Mouse (Mus musculus) embryonic facial prominence, embryonic 13.5 days (tissue): Measurements from ENCODE around the gene Smdt1. TPM values are rescaled to one million over a fixed set of nuclear protein-coding genes. Genes with fewer than 3 reads are reported as not detected.

Experiments used
- ATAC-seq: fragments of 200-750 bp; cut with Nextera tagmentation; 2 replicates; pipeline ENCODE4 v1.8.0; 2017; ENCODE audit warnings: low read depth; ENCODE audit not compliant: insufficient number of reproducible peaks, insufficient read depth, low FRiP score, low TSS enrichment
- H3K27ac ChIP-seq: fragments of 300-500 bp; sonication (generic); 2 replicates; pipeline ENCODE4 v1.5.1; 2015; ENCODE audit warnings: moderate library complexity, mild to moderate bottlenecking, inconsistent platforms
- H3K27me3 ChIP-seq: fragments of 300-500 bp; sonication (generic); 2 replicates; pipeline ENCODE4 v1.6.1; 2015; ENCODE audit warnings: mild to moderate bottlenecking, inconsistent platforms
- H3K36me3 ChIP-seq: fragments of 300-500 bp; sonication (generic); 2 replicates; pipeline ENCODE4 v1.6.1; 2015; ENCODE audit warnings: mild to moderate bottlenecking, inconsistent platforms
- H3K4me1 ChIP-seq: fragments of 300-500 bp; sonication (generic); 2 replicates; pipeline ENCODE4 v1.6.1; 2015; ENCODE audit warnings: inconsistent platforms
- H3K4me2 ChIP-seq: fragments of 300-500 bp; sonication (generic); 2 replicates; pipeline ENCODE4 v1.6.1; 2015; ENCODE audit warnings: moderate library complexity, mild to moderate bottlenecking, inconsistent platforms
- H3K4me3 ChIP-seq: fragments of 300-500 bp; sonication (generic); 2 replicates; pipeline ENCODE4 v1.5.1; 2015; ENCODE audit warnings: mild to moderate bottlenecking, inconsistent platforms
- H3K9ac ChIP-seq: fragments of 300-500 bp; sonication (generic); 2 replicates; pipeline ENCODE4 v1.6.1; 2015; ENCODE audit warnings: mild to moderate bottlenecking, inconsistent platforms
- H3K9me3 ChIP-seq: fragments of 300-500 bp; sonication (generic); 2 replicates; pipeline ENCODE4 v1.6.1; 2016; ENCODE audit warnings: inconsistent platforms
- WGBS: fragments of 180-500 bp; shearing (Covaris S2); methylation state at CpG from one replicate; pipeline ENCODE4 v1.1.7; 2015; ENCODE audit warnings: mixed read lengths; 5-methylcytosine and 5-hydroxymethylcytosine counted together
- polyA plus RNA-seq: library from polyadenylated mRNA; unstranded; fragments of >200 nt; fragmentation: Nextera tagmentation; extraction: Ambion mirVana; gene quantifications from 2 replicates; pipeline ENCODE4 v1.2.1, GENCODE M21; 2015

The Smdt1 gene
- polyA plus RNA-seq, 1 experiment from 2014 or later, result 264 TPM

- 90% methylated on average over 27 of the region's 27 CpGs for WGBS
- H3K27ac ChIP-seq, result no peak overlapping the region
- ATAC-seq, result no peak
These were observed 4.9 kb downstream of the Smdt1 start for GRCm38 (mm10) chr15:82343368-82344287.

DNA sequence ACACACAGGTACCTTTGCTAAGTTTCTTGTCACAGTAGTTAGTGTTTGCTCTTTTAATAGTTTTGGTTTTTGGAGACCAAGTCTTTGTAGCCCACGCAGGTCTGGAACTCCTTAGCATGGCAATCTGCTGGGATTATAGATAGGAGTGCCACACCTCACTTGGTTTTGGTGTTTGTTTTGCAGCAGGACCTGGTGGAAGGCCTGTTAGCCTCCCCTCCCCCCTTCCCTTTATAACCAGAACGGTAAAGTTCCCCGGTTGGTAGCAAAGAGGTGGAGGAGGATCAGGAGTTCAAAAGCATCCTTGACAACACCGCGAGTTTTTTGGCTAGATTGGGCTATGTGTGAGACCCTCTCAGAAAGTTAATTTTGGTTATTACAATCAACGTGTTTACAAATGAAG, 6.2 kb downstream of the Smdt1 start:
- Histone ChIP-seq H3K36me3 (peaks cover 33% of the 10 kb centered on the region), H3K9ac (no peak overlapping the region), H3K4me1 (peaks cover 36% of the 10 kb centered on the region), H3K27ac (no peak overlapping the region), H3K9me3 (no peaks in the 10 kb centered on the region), H3K4me3 (no peak overlapping the region), H3K4me2 (no peak overlapping the region), H3K27me3 (no peaks in the 10 kb centered on the region)
- ATAC-seq, result no peak
- 91% methylated on average over 6 of the region's 6 CpGs for WGBS

More at GRCm38 (mm10) chr15:82343368-82344287, 4.9 kb downstream of the Smdt1 start:
- peaks cover 20% of the 10 kb centered on the region for H3K36me3 ChIP-seq
- H3K4me2 ChIP-seq, result no peak overlapping the region
- H3K9me3 ChIP-seq, result no peaks in the 10 kb centered on the region
- no peaks in the 10 kb centered on the region for H3K27me3 ChIP-seq
- no peak overlapping the region for H3K9ac ChIP-seq
- no peak overlapping the region for H3K4me3 ChIP-seq
- peaks cover 39% of the 10 kb centered on the region for H3K4me1 ChIP-seq

GRCm38 (mm10) chr15:82345820-82346470, 7.2 kb downstream of the Smdt1 start:
- H3K27ac ChIP-seq, result peak overlapping the region; percentile 86
- peak overlapping the region; percentile 82 for H3K4me2 ChIP-seq
- H3K9me3 ChIP-seq, result no peaks in the 10 kb centered on the region
- peak; percentile 94 for ATAC-seq
- under 1% methylated on average over 51 of the region's 51 CpGs for WGBS
- H3K4me1 ChIP-seq, result peaks cover 28% of the 10 kb centered on the region
- H3K9ac ChIP-seq, result peak overlapping the region; percentile 79
- H3K36me3 ChIP-seq, result peaks cover 43% of the 10 kb centered on the region
- peak overlapping the region; percentile 67 for H3K4me3 ChIP-seq
- no peaks in the 10 kb centered on the region for H3K27me3 ChIP-seq

DNA sequence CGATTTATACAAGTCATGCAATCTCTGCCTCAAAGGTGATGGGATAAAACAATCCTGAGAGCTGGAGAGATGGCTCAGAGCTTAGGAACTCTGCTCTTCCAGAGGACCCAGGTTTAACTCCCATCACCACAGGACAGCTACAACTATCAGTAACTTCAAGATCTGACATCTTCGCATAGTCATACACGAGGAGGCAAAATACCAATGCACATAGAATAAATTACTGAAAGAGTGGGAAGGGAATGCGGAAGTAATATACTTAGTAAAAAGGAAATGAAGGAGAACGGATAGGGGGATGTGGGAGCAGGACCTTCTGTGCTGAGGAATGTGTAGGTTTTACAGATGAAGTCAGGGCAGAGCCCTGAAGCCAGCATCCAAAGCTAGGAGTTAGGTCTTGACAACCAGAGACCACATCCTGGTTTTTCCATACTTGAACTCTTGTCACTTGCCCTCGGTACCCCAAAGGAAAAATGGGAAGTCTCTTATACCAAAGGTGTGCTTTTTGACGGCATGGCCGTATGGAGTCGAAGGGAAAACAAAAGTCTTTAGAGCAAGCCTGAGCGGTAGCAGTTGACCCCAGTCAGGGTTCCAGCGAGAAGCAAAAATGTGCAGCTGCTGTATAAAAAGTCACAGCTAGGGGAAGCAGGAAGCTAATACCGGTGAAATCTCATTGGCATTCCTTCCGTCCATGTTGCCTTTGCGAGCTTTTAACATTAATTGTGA, 8.0 kb downstream of the Smdt1 start:
- Histone ChIP-seq H3K36me3 (peaks cover 45% of the 10 kb centered on the region), H3K27ac (peak overlapping the region; percentile 86; the same call in 1 of the 2 replicates), H3K4me3 (peak overlapping the region; percentile 67), H3K27me3 (no peaks in the 10 kb centered on the region), H3K4me1 (peaks cover 21% of the 10 kb centered on the region), H3K9ac (peak overlapping the region; percentile 79), H3K4me2 (peak overlapping the region; percentile 82), H3K9me3 (no peaks in the 10 kb centered on the region)
- ATAC-seq, result no peak
- 64% methylated on average over 14 of the region's 14 CpGs for WGBS

GRCm38 (mm10) chr15:82347303-82347676, 8.5 kb downstream of the Smdt1 start:
- H3K4me3 ChIP-seq, result peak overlapping the region; percentile 67
- peaks cover 20% of the 10 kb centered on the region for H3K4me1 ChIP-seq
- H3K27ac ChIP-seq, result 0 out of 2 replicates have a peak overlapping the region, but pooled peaks have one; percentile 22
- H3K36me3 ChIP-seq, result peaks cover 45% of the 10 kb centered on the region
- ATAC-seq, result no peak
- 87% methylated on average over 4 of the region's 4 CpGs for WGBS
- no peaks in the 10 kb centered on the region for H3K27me3 ChIP-seq
- H3K9ac ChIP-seq, result peak overlapping the region; percentile 79
- no peaks in the 10 kb centered on the region for H3K9me3 ChIP-seq
- H3K4me2 ChIP-seq, result peak overlapping the region; percentile 82

GRCm38 (mm10) chr15:82347852-82348251, 9.1 kb downstream of the Smdt1 start:
- Histone ChIP-seq H3K9me3 (no peaks in the 10 kb centered on the region), H3K36me3 (peaks cover 45% of the 10 kb centered on the region), H3K9ac (no peak overlapping the region), H3K4me1 (peaks cover 25% of the 10 kb centered on the region), H3K4me2 (0 out of 2 replicates have a peak overlapping the region, but pooled peaks have one; percentile 82), H3K27ac (no peak overlapping the region), H3K4me3 (no peak overlapping the region), H3K27me3 (no peaks in the 10 kb centered on the region)
- ATAC-seq, result no peak
- WGBS, result 93% methylated on average over 12 of the region's 12 CpGs

- H3K9me3 ChIP-seq, result no peaks in the 10 kb centered on the region
- 86% methylated on average over 8 of the region's 8 CpGs for WGBS
- H3K27me3 ChIP-seq, result no peaks in the 10 kb centered on the region
- H3K4me1 ChIP-seq, result peaks cover 31% of the 10 kb centered on the region
- no peak for ATAC-seq
- no peak overlapping the region for H3K27ac ChIP-seq
- H3K9ac ChIP-seq, result no peak overlapping the region
- H3K4me2 ChIP-seq, result no peak overlapping the region
- H3K36me3 ChIP-seq, result peaks cover 40% of the 10 kb centered on the region
- no peak overlapping the region for H3K4me3 ChIP-seq
These were observed 9.7 kb downstream of the Smdt1 start for GRCm38 (mm10) chr15:82348258-82348998.

DNA sequence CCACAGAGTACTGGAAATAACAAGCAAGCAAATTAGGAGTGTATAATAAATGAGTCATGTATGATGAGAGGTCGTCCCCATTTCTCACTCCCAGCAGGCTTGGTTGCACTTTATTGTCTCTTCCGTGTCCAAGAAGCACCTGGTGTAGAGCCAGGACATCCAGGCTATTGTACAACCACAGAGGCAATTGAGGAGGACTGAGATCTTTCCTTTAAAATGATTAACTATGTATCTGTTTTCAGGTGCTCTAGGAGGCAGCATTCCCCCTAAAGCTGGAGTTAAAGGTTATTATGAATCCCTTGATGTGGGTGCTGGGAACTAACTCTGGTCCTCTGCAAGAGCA, 10.2 kb downstream of the Smdt1 start:
- Histone ChIP-seq H3K9ac (no peak overlapping the region), H3K9me3 (no peaks in the 10 kb centered on the region), H3K4me3 (no peak overlapping the region), H3K27me3 (no peaks in the 10 kb centered on the region), H3K4me1 (peaks cover 31% of the 10 kb centered on the region), H3K36me3 (peaks cover 35% of the 10 kb centered on the region), H3K27ac (no peak overlapping the region), H3K4me2 (no peak overlapping the region)
- 92% methylated on average over 2 of the region's 2 CpGs for WGBS
- ATAC-seq, result no peak

DNA sequence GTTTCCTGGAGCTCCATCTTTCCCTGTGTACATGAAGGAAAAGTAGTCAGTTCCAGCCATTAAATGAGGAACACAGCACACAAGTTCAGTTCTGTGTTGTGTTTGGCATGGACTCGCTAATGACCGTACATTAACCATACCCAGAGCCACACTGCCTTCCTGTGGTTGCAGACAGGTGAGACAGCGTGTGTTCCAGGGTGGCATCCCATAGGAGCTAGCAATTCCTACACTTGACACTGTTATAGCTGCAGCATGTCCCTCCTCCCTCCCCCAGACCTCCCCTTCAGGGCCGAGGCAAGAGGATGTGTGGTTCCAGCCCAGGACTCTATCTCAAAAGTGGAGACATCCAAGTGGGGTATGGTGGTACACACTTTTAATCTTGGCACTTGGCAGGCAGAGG, 11.6 kb downstream of the Smdt1 start:
- H3K4me3 ChIP-seq, result no peak overlapping the region
- peaks cover 35% of the 10 kb centered on the region for H3K4me1 ChIP-seq
- H3K27ac ChIP-seq, result no peak overlapping the region
- 89% methylated on average over 4 of the region's 4 CpGs for WGBS
- H3K9me3 ChIP-seq, result no peaks in the 10 kb centered on the region
- H3K27me3 ChIP-seq, result no peaks in the 10 kb centered on the region
- no peak overlapping the region for H3K9ac ChIP-seq
- H3K36me3 ChIP-seq, result peaks cover 35% of the 10 kb centered on the region
- H3K4me2 ChIP-seq, result no peak overlapping the region
- no peak for ATAC-seq

DNA sequence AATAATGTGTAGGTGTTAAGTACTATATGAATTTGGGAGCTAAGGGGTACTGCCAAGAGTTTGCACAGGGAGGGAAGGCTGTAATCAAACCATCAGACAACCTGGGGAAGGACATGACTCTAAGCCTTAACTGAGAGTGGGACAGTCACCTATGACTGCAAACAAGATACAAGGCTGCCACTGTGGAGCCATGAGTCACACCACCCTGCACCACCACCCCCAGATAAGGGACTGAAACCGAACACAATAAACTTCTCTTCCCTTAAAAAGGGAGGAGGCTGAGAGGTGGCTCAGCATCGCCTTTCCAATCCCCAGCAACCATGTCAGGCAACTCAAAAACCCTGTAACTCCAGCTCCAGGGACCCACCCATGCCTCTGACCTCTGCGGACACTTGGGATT, 12.7 kb downstream of the Smdt1 start:
- no peak overlapping the region for H3K4me2 ChIP-seq
- H3K9me3 ChIP-seq, result no peaks in the 10 kb centered on the region
- H3K27me3 ChIP-seq, result no peaks in the 10 kb centered on the region
- 71% methylated on average over 3 of the region's 3 CpGs for WGBS
- no peak overlapping the region for H3K27ac ChIP-seq
- no peak for ATAC-seq
- H3K36me3 ChIP-seq, result peaks cover 35% of the 10 kb centered on the region
- H3K9ac ChIP-seq, result no peak overlapping the region
- H3K4me3 ChIP-seq, result no peak overlapping the region
- peaks cover 34% of the 10 kb centered on the region for H3K4me1 ChIP-seq
